ENCODE assay signal across 26 mouse cellular contexts in the genomic region with DNA sequence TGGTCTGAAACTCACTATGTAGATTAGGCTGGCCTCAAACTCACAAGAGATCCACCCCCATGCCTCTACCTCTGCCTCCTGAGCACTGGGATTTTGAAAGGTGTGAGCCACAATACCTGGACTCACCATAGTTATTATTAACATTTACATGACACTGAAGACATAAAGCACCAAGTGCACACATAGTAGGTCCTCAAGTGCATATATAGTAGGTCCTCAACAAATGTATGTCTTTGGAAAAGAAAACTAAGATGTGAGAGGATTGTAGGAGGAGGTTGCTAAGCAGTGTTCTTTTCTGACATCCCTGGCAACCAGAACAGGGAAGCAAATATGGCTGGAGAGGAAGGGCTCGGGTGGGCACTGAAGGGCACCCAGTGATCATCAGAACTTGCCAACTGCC. TPM values are rescaled to one million over a fixed set of nuclear protein-coding genes. Genes with fewer than 3 reads are reported as not detected.
DNase-seq lines count a peak whose midpoint lies in the region; ATAC-seq and TF ChIP-seq lines count a peak whose summit lies in the region.
"Had no signal": no experiment of that assay in that cellular context is flagged by ENCODE, and none has a peak within 500 bp of the region (broad histone marks: within the 10 kb centered on the region; RNA-seq: fewer than 3 reads in every experiment).

No protein-coding gene starts in this region.

- DNase-seq in liver, adult 2 months (ENCODE audit: extremely low read depth, low read depth, low spot score) = no peak
- no peak for DNase-seq in liver, embryonic 11.5 days (ENCODE audit: low spot score)
- no peak for DNase-seq in spleen, adult 2 months (ENCODE audit: low read depth in 1 of 2, low spot score in 2 of 2)
- DNase-seq in spleen, adult 12 weeks (ENCODE audit: low spot score) = no peak
- no peak for DNase-seq in ovary, postnatal 36 days (ENCODE audit: low spot score)
- DNase-seq: adrenal gland, adult 8-10 months; adrenal gland, postnatal 25 days; B cell, adult 2 months; cerebellum, adult 11 months; cerebellum, adult 2 months; cerebellum, adult 9-11 months; cerebellum, postnatal 25 days; embryo, embryonic 11 days; forebrain, postnatal 0 days; gastrocnemius, postnatal 25 days; heart, adult 11 months had no signal

- ATAC-seq in liver, embryonic 11.5 days (replicated peaks; ENCODE audit: low FRiP score) = no peak
- no peak for ATAC-seq in forebrain, embryonic 12.5 days (ENCODE audit: low FRiP score)
- ATAC-seq: activated CD4-positive, CD25-positive, alpha-beta regulatory T cell, adult 4 months; forebrain, embryonic 14.5 days; forebrain, postnatal 0 days; intestine, postnatal 0 days had no signal

- no peak overlapping the region for H3K4me3 ChIP-seq in liver, adult 2 months (ENCODE audit: insufficient read depth, low read depth, low read length)
- H3K4me3 ChIP-seq in liver, embryonic 11.5 days (ENCODE audit: low read depth, low read length) = no peak overlapping the region
- H3K4me3 ChIP-seq in spleen, adult 2 months (ENCODE audit: extremely low read depth, insufficient read depth, insufficient read length) = no peak overlapping the region
- no peak overlapping the region for H3K4me3 ChIP-seq in bone marrow macrophage, adult 2 months (ENCODE audit: insufficient read depth, low read length)
- no peak overlapping the region for H3K4me3 ChIP-seq in macrophage (ENCODE audit: inconsistent target)
- H3K4me3 ChIP-seq in forebrain, embryonic 12.5 days (replicated peaks) = no peak overlapping the region
- H3K4me3 ChIP-seq: forebrain, embryonic 10.5 days; hindbrain, embryonic 12.5 days; hindbrain, embryonic 15.5 days had no signal

- peaks cover 32% of the 10 kb centered on the region for H3K4me1 ChIP-seq in liver, adult 2 months (ENCODE audit: control insufficient read depth, insufficient read depth, low read length)
- H3K4me1 ChIP-seq in liver, embryonic 11.5 days (replicated peaks; ENCODE audit: control insufficient read depth, insufficient read depth, low read length) = no peaks in the 10 kb centered on the region; the same call in 1 of the 2 replicates
- peaks cover 37% of the 10 kb centered on the region for H3K4me1 ChIP-seq in spleen, adult 2 months (ENCODE audit: control insufficient read depth, insufficient read depth, insufficient read length)
- peaks cover 61% of the 10 kb centered on the region for H3K4me1 ChIP-seq in bone marrow macrophage, adult 2 months (ENCODE audit: control insufficient read depth, insufficient read depth, low read length)
- peaks cover 13% of the 10 kb centered on the region for H3K4me1 ChIP-seq in forebrain, embryonic 12.5 days

- H3K79me2 ChIP-seq in liver, adult 2 months (ENCODE audit: control insufficient read depth, insufficient read depth, low read length) = no peaks in the 10 kb centered on the region
- no peaks in the 10 kb centered on the region for H3K79me2 ChIP-seq in macrophage (ENCODE audit: inconsistent target)

- no peak for TF ChIP-seq POLR2A in liver, adult 2 months (IDR thresholded peaks at IDR 0.05; ENCODE audit: extremely low read depth, insufficient read depth, low read length)
- no peak for TF ChIP-seq POLR2A in spleen, adult 2 months (IDR thresholded peaks at IDR 0.05; ENCODE audit: low read depth, low read length)
- TF ChIP-seq POLR2A in bone marrow macrophage, adult 2 months (IDR thresholded peaks at IDR 0.05; ENCODE audit: borderline replicate concordance, low read depth, low read length) = no peak

- no peaks in the 10 kb centered on the region for H3K27me3 ChIP-seq in liver, adult 2 months (ENCODE audit: control insufficient read depth, insufficient read depth, low read length)
- H3K27me3 ChIP-seq in liver, embryonic 11.5 days (replicated peaks; ENCODE audit: control insufficient read depth, insufficient read depth, low read length) = peaks cover 6% of the 10 kb centered on the region; the same call in 1 of the 2 replicates
- no peaks in the 10 kb centered on the region for H3K27me3 ChIP-seq in spleen, adult 2 months (ENCODE audit: control insufficient read depth, insufficient read depth, low read length)
- H3K27me3 ChIP-seq in forebrain, embryonic 12.5 days = peaks cover 70% of the 10 kb centered on the region

- 33% methylated on average over 1 of the region's 1 CpGs for WGBS in liver, adult 2 months
- WGBS in liver, embryonic 11.5 days = 86% methylated on average over 1 of the region's 1 CpGs
- 73% methylated on average over 1 of the region's 1 CpGs for WGBS in spleen, adult 2 months
- 50% methylated on average over 1 of the region's 1 CpGs for WGBS in macrophage (ENCODE audit: missing documents)
- WGBS in forebrain, embryonic 12.5 days = 100% methylated on average over 1 of the region's 1 CpGs

- H3K4me2 ChIP-seq in liver, embryonic 11.5 days = no peak overlapping the region
- H3K4me2 ChIP-seq in forebrain, embryonic 12.5 days = no peak overlapping the region
- H3K4me2 ChIP-seq: heart, embryonic 11.5 days; hindbrain, embryonic 12.5 days; hindbrain, embryonic 15.5 days had no signal

- no peak for TF ChIP-seq CTCF in liver, adult 2 months (IDR thresholded peaks at IDR 0.05; ENCODE audit: low read depth, low read length)
- TF ChIP-seq CTCF in spleen, adult 2 months (IDR thresholded peaks at IDR 0.05; ENCODE audit: extremely low read depth, insufficient read depth, insufficient read length, insufficient replicate concordance) = no peak
- no peak for TF ChIP-seq CTCF in bone marrow macrophage, adult 2 months (IDR thresholded peaks at IDR 0.05; ENCODE audit: low read depth, low read length)

- H3K27ac ChIP-seq in liver, adult 2 months (replicated peaks; ENCODE audit: insufficient read depth, low read depth, low read length) = peak overlapping the region; percentile 68; the same call in 1 of the 2 replicates
- no peak overlapping the region for H3K27ac ChIP-seq in liver, embryonic 11.5 days (ENCODE audit: low read depth, low read length)
- peak overlapping the region; percentile 72 for H3K27ac ChIP-seq in spleen, adult 2 months (ENCODE audit: insufficient read depth, low read length)
- H3K27ac ChIP-seq in bone marrow macrophage, adult 2 months (ENCODE audit: insufficient read depth, low read depth, low read length) = peak overlapping the region; percentile 33; the same call in 1 of the 2 replicates
- H3K27ac ChIP-seq in macrophage = 0 out of 2 replicates have a peak overlapping the region, but pooled peaks have one; percentile 25
- no peak overlapping the region for H3K27ac ChIP-seq in forebrain, embryonic 12.5 days
- H3K27ac ChIP-seq: forebrain, embryonic 10.5 days; hindbrain, embryonic 12.5 days; hindbrain, embryonic 15.5 days had no signal

- H3K36me3 ChIP-seq in liver, adult 2 months (ENCODE audit: control insufficient read depth, insufficient read depth, low read length) = no peaks in the 10 kb centered on the region
- no peaks in the 10 kb centered on the region for H3K36me3 ChIP-seq in liver, embryonic 11.5 days (ENCODE audit: control insufficient read depth, insufficient read depth, low read length)
- H3K36me3 ChIP-seq in spleen, adult 2 months (ENCODE audit: control insufficient read depth, insufficient read depth, low read length) = no peaks in the 10 kb centered on the region
- H3K36me3 ChIP-seq in macrophage (ENCODE audit: inconsistent target) = no peaks in the 10 kb centered on the region
- H3K36me3 ChIP-seq in forebrain, embryonic 12.5 days (replicated peaks) = no peaks in the 10 kb centered on the region
- H3K36me3 ChIP-seq: forebrain, embryonic 10.5 days; hindbrain, embryonic 12.5 days; hindbrain, embryonic 15.5 days had no signal

- no peak overlapping the region for H3K9ac ChIP-seq in liver, adult 2 months (ENCODE audit: low read depth, low read length)
- H3K9ac ChIP-seq in liver, embryonic 11.5 days (ENCODE audit: low read depth, low read length) = no peak overlapping the region
- H3K9ac ChIP-seq in forebrain, embryonic 12.5 days = no peak overlapping the region
- H3K9ac ChIP-seq: forebrain, postnatal 0 days; hindbrain, embryonic 12.5 days; hindbrain, embryonic 15.5 days had no signal

- H3K9me3 ChIP-seq in liver, embryonic 11.5 days (ENCODE audit: control insufficient read depth, low read length) = no peaks in the 10 kb centered on the region
- no peaks in the 10 kb centered on the region for H3K9me3 ChIP-seq in forebrain, embryonic 12.5 days
- H3K9me3 ChIP-seq: forebrain, embryonic 10.5 days; hindbrain, embryonic 12.5 days; hindbrain, embryonic 15.5 days had no signal

RNA-seq across cellular contexts. Expression of gene Prps1, which starts 51.0 kb away (rescaled TPM):
- 30.7 and 32.4 TPM in 2 replicates for total RNA-seq in liver, adult 2 months (2014; rRNA removed)
- 10.6 and 12.3 TPM in 2 replicates for polyA plus RNA-seq in liver, adult 2 months (2012; rRNA removed)
- 78.3 and 87.7 TPM in 2 replicates for polyA plus RNA-seq in liver, embryonic 11.5 days (2014; fragmentation: Nextera tagmentation; extraction: Ambion mirVana)
- polyA plus RNA-seq in spleen, adult 2 months (2012; rRNA removed) = 5.5 and 6.2 TPM in 2 replicates
- 8.4 and 9.8 TPM in 2 replicates for polyA plus RNA-seq in bone marrow macrophage, adult 2 months (2012; ENCODE audit: insufficient read depth, insufficient read length, missing spikeins)
- 1 to 10 TPM in 11 of 26 experiments, under 1 TPM in 7, not detected in 8; 0.41 to 5.4 (median 1.2) TPM for total RNA-seq in macrophage (2018; cell fraction: chromatin; rRNA removed)
- 1 to 10 TPM; 3.2 to 6.3 (median 5.4) TPM for total RNA-seq in macrophage (2018; cell fraction: cytosol; rRNA removed)
- total RNA-seq in macrophage (2018; cell fraction: nucleus; rRNA removed) = 1 to 10 TPM in 21 of 26 experiments, under 1 TPM in 5; 0.58 to 6.1 (median 1.7) TPM
- polyA plus RNA-seq in macrophage (2018) = 4.6 to 17.2 TPM (median 6.0 TPM) in 3 replicates
- polyA plus RNA-seq in forebrain, embryonic 12.5 days (2016; fragmentation: Nextera tagmentation; extraction: Ambion mirVana) = 67.4 and 70.9 TPM in 2 replicates

Comparison
In these comparisons a context has a peak if more than half of its experiments do, and no peak if none do; other contexts are left out.
1. H3K27ac ChIP-seq: peak in liver, adult 2 months (single experiment), spleen, adult 2 months (single experiment), bone marrow macrophage, adult 2 months (single experiment) and macrophage (single experiment); none in liver, embryonic 11.5 days (single experiment) and forebrain, embryonic 12.5 days (single experiment).